Mouse (Mus musculus): ENCODE results near the gene Mpg.

Mpg gene

DNA sequence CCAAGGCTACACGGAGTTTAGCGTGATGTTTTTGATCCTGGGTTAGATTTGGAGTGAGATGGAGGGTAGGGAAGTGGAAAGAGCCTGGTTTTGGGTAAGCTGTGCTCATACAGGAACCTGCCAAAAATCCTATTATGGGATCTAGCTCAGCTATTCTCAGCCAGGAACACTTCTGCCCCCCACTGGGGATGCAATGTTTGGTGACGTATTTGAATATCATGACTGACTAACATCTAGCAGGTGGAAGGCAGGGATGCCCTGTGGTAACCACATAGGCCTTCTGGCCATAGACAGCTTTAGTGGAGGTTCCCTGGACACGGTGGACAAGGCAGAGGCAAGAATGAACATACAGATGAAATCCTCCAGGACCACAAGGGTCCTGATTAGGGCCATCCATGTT, 3.9 kb downstream of the Mpg start:
- no peak for DNase-seq (ENCODE audit: low read depth, low spot score)

GRCm38 (mm10) chr11:32231125-32231524, 4.8 kb downstream of the Mpg start:
- DNase-seq (ENCODE audit: low read depth, low spot score), result no peak

DNA sequence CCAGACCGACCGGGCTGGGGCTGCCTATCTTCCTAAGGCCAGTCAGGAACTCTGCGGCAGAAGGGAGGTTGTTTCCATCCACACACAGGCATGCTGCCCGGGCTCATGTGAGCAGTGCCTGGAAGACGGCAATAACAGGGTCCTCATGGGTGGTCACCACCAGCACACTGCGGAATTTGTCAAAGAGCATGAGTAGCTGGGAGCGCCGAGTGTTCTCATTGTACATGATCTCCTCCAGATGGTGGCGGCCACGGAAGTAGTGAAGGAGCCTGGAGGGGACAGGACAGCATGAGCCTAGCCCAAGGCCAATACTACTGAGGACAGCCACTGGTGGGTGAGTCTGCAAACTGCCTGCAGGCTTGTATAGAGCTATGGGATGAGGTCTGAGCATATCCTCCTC, 6.5 kb downstream of the Mpg start:
- no peak for DNase-seq (ENCODE audit: low read depth, low spot score)

DNA sequence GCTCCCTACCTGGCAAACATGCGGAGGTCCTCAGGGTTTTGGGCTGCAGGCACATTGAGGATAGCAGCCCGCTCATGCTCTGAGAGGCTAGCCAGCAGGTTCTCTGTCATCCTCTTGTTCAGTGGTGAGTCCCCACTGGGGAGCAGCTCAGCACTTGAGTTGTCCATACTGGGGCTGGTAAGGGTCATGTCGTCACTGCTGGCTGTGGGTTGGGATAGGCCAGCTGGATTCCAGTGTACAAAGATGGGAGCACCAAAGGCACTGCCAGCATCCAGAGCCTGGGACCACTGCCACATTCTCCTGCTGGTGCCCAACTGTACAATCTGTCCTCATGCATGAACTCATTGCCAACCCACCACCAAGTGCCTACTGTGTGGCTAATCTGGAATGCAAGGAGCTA, 7.6 kb downstream of the Mpg start:
- DNase-seq (ENCODE audit: low read depth, low spot score), result no peak

DNA sequence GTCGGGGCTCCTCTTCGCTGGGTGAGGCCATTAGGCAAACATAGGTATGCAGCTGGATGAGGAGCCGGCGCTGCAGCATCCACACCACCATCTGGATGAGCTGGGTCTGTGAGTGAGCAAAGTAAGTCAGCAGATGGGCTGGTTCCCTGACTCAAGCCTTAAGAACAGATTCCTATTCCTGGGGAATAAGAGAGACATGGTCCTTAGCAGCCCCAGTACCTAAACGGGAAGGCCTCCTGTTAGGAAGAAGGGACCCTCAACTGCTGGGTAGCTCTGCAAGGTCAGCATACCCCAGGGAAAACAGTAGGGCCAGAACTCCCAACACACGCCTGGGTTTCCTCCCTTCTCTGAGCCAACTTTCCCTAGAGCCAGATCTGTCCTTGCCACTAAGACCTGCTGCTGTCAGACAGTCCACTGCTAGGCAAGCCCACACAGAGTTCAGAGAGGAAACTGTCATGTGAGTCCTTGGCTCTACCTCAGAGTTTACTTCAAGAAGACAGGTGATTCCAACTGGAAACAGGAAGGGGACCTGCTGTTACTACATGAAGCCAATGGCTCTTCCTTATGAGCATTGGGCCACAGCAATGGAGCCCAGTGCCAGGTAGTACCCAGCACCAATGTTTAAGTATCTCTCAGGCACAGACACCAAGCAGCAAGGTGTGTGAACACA, 8.6 kb downstream of the Mpg start:
- DNase-seq (ENCODE audit: low read depth, low spot score), result no peak

DNA sequence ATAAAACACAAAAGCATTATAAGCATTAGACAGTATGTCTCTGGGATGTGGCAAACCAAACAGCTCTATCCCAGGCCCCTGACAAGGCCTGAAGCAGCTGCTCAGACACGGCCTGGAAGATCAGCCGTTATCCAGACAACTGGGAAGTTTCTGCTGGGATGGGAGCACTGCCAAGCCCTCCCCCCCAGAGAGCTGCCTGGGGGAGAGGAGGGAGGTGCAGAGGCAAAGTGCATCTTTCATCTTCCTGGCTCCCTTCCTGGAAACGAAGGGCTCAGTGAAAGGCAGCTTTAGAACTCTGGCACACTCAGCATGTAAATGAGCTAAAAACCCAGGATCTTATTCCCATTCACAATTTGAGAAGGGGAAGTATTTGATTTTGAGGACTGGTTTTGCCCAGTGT, 9.3 kb downstream of the Mpg start:
- no peak for DNase-seq (ENCODE audit: low read depth, low spot score)

DNA sequence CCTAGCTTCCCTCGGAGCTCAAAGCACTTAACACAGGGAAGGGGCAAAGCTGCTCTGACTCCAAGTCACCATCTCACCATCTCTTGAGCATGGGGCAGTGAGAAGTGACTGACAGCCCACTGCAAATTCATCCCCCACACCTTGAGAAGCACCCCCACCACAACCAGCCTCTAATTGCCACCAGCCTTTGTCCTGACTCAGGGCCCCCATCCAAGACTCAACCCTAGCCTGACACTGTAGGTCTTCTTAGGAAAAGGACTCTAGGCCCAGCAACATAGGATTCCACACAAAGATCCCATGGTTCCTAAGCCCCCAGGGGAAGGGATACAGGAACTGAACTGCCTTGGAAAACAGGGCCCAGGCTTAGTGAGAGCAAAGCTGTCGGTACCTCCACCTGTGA, 9.8 kb downstream of the Mpg start:
- DNase-seq (ENCODE audit: low read depth, low spot score), result no peak

GRCm38 (mm10) chr11:32236712-32237410, 10.6 kb downstream of the Mpg start:
- DNase-seq (ENCODE audit: low read depth, low spot score), result no peak

DNA sequence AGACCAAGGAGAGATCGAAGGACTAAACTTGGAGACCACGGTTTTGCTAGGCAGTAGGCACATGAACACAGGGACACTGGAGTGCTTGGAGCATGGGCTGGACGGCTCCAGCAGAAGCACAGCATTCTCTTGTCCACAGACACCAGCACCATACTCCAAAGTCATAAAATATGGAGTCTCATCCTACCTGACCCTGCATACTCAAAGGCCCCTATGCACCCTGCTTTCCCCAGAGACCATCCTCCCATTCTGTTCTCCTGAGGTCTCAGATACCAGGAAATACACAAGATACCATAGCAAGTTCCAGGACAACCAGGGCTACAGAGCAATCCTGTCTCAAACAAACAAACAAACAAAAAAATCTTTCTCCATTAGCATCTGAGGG, 11.1 kb downstream of the Mpg start:
- DNase-seq (ENCODE audit: low read depth, low spot score), result no peak

DNA sequence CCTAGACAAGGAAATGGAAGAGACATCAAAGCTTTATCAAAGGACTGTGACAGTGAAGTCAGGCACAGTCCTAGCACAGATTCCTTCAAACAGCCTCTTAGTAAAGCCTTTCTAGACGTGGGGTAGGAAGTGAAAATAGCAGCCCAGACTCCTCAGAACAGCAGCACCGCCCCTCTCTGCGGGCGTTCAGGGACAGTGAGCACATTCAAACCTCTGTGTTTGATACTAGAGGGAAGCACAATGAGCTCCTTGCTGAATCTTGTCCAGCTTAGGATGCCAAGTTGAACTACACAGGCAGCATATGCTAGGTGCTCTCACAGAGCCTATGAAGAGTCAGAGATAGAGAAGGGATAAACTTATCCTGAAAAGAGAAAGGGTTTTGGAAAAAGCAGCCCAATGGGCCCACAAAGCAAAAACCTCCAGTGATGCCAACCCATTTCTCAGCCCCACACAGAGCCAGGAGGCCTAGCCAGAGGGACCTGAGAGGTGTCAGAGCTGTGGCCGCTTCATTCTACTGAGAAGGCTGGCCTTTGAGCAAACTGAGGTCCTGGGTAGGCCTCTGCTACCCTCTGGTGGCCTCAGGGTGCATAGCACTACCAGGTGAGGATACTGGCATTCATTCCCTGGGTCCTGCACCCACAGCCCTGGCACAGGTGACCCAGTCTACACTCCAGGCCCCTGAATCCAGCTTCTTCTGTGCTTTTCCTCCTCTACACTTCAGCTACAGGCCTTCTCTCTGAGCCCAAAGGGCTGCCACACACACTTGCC, 12.0 kb downstream of the Mpg start:
- DNase-seq (ENCODE audit: low read depth, low spot score), result no peak

DNA sequence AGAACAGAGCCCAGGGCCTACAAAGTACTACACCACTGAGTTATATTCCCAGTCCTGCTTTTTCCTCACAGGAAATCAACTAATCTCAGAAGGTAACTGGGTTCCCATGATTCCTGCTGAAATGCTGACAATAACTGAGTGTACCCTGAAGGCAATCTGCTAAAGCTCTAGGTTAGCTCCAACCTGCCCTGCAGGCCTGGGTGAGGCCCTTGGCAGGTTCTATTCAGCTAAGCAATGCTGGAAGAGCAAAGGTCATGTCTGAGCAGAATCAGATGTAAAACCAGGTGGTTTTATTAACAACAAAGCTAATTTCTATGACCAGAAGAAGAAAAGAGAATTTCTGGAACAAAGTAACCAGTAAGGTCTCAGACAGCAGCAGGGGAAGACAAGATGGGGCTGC, 15.1 kb downstream of the Mpg start:
- DNase-seq (ENCODE audit: low read depth, low spot score), result no peak

DNA sequence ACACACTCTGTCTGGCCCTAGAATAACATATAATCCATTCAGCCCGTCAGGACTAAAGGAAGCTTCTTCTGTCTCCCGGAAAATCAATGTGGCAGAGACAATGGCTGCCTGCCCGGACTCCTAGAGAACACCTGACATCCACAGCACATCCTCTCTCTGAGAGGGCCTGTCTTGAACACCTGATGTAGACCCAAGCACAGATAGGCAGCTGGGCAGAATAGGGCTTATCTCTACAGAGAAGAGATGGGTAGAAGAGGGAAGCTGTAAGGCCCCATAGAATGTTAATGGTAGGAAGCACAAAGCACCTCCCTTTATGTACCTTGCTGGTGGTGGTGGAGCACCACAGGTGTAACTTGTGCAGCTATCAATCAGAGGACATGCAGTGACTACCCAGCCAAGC, 15.9 kb downstream of the Mpg start:
- no peak for DNase-seq (ENCODE audit: low read depth, low spot score)

GRCm38 (mm10) chr11:32243205-32243955, 17.1 kb downstream of the Mpg start:
- DNase-seq (ENCODE audit: low read depth, low spot score), result no peak

DNA sequence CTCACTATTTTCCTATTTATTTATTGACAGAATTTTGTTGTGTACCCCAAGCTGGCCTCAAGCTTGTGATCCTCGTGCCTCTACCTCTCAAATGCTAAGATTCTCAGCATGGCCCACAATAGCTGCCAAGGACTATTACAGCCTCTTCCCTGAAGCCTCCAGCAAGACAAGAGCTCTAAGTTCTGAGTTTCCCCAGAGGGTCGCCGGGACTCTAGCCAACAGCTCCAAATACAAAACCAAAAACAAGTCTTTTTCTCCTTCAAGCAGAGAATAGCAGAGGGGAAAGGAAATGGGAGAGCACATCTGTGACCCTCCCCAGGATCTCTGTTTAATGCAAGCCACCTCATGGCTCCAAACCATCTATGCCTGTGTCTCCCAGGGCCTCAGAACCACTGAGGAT, 17.8 kb downstream of the Mpg start:
- no peak for DNase-seq (ENCODE audit: low read depth, low spot score)

GRCm38 (mm10) chr11:32244617-32245016, 18.3 kb downstream of the Mpg start:
- DNase-seq (ENCODE audit: low read depth, low spot score), result no peak

- no peak for DNase-seq (ENCODE audit: low read depth, low spot score)
Observed at GRCm38 (mm10) chr11:32245614-32246013, 19.3 kb downstream of the Mpg start.

DNA sequence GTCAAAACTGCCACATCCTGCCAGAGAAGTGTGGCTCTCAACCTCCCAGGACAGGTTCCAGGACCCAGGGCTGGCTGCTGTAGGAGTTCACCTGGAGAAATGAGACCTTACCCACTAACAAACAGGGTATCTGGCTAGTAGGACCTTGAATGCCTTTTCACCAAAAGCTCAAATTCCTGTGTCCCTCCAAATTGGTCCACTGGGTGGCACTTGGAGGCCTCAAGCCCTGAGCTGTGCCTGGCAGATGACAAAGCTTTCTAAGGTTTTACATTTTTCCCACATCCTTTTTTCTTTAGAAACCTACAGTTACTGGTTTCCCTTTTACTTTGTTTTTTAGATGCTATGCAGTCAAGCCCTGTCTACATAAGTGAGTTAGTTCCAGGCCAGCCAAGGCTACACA, 20.8 kb downstream of the Mpg start:
- no peak for DNase-seq (ENCODE audit: low read depth, low spot score)

DNA sequence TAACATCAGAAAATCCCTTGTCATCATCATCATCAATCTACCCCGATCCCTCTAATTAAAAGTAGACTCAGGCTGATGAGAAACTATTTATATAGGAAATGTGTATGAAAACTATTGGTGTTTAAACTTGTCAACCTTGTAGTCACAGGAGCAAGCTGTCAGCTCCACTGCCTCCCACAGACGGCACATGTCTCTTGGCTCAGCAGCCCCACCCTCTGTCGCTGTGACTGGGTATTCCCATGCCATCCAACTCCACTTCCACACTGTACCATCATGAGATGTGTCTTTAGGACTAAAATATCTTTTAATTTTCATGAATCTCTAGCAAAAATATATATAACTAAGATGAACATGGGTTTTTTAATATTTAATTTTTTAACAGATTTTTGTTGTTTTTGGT, 22.0 kb downstream of the Mpg start:
- no peak for DNase-seq (ENCODE audit: low read depth, low spot score)

DNA sequence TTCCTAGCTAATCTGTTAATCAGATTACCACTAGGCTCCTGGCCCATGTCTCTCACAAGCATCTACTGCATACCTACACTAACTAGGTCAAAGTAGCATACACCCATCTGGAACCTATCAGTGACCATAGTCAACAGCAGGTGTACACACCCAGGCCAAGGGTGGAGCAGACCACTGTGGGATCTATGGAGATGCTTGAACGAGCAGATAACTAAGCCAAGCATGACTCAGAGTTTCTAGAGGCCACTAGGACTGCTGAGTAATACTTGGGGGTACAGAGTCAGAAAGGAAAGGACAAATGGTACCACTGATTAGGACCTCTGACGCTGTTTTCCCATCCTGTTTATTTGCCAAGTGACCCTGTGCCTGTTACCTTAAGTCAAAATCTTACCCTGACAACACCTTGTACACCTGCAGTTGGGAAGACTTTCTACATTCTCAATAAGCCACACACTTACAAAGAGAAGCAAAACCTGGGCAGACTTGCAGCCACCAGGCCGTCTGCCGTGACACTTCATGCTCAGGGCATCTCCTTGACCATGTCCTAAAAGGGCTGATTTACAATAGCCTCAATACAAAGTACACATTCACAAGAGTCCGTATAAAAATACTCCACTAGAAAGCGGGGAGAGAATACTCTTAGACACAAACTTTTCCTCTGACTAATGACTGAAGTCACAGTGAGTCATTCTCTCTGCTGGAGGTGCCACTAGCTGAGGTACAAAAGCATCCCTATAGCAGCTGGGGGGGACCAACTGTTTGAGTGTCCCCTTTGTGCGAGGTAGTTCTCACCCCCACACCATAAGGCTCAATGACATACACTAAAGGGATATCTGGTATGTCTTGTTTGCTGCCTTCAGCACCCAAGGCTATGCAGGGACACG, 24.8 kb downstream of the Mpg start:
- peak; percentile 19 for DNase-seq (ENCODE audit: low read depth, low spot score)

- no peak for DNase-seq (ENCODE audit: low read depth, low spot score)
Observed at GRCm38 (mm10) chr11:32253121-32253520, 26.8 kb downstream of the Mpg start.

DNA sequence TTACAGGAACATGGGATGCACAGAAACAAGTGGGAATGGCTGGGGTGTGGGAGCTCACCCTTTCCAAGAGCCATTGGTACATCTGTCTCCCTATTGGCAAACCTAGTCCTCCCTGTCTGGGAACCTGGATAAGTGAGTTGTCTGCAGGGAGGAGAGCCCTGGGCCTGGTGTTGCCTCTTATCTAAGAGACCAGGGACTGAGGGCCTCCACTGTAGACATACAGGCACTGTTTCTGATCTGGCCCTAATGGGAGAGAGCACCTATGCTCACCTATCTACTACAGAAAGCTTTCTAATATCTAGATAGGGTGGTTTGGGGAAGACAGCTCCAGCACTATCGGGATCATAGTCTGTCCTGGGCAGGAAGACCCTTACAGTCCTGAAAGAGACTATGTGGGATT, 29.8 kb downstream of the Mpg start:
- no peak for DNase-seq (ENCODE audit: low read depth, low spot score)

Data from embryo, embryonic 11.5 days (tissue).